Mouse (Mus musculus) MEL (cell line): ENCODE results near the gene Abca7.
"Not testable (repeated sequence)": the region's sequence is repeated elsewhere in the genome, so short reads cannot be mapped to it uniquely, and the experiment has no call there.

Experiments used
- CHD1 ChIP-seq: IDR thresholded peaks from 2 replicates; pipeline ENCODE4 v1.6.1; 2012; ENCODE audit warnings: low read depth, mild to moderate bottlenecking, inconsistent platforms, low read length, improper control_type of control experiment
- CTCF ChIP-seq, 3 experiments: IDR thresholded peaks in 2 of 3; conservative IDR thresholded peaks in 1 of 3; 2 replicates each; pipeline ENCODE4 v1.5.1; 2011 to 2012; ENCODE audit warnings: low read length in 3 of 3, low read depth in 2 of 3, mild to moderate bottlenecking in 2 of 3, improper control_type of control experiment in 1 of 3, inconsistent platforms in 1 of 3, mixed read lengths in 1 of 3, moderate library complexity in 1 of 3; ENCODE audit not compliant: control insufficient read depth in 1 of 3, insufficient read depth in 1 of 3, poor library complexity in 1 of 3, severe bottlenecking in 1 of 3
- EP300 ChIP-seq, 2 experiments: IDR thresholded peaks; 2 replicates each; pipeline ENCODE4 v1.6.1; 2011; ENCODE audit warnings: improper control_type of control experiment in 2 of 2, low read length in 2 of 2, low read depth in 1 of 2, mild to moderate bottlenecking in 1 of 2
- GATA1 ChIP-seq: IDR thresholded peaks from 2 replicates; pipeline ENCODE4 v1.6.1; 2011; ENCODE audit warnings: low read depth, low read length, improper control_type of control experiment
- MAX ChIP-seq: IDR thresholded peaks from 2 replicates; pipeline ENCODE4 v1.6.1; 2011; ENCODE audit warnings: low read length, improper control_type of control experiment
- USF1 ChIP-seq: IDR thresholded peaks from 2 replicates; pipeline ENCODE4 v1.6.1; 2014; ENCODE audit warnings: low read depth, mild to moderate bottlenecking, inconsistent platforms, low read length, improper control_type of control experiment, moderate library complexity
- ZC3H11A ChIP-seq: IDR thresholded peaks from 2 replicates; pipeline ENCODE4 v1.6.1; 2012; ENCODE audit warnings: low read depth, mild to moderate bottlenecking, inconsistent platforms, low read length, improper control_type of control experiment
- ZKSCAN1 ChIP-seq: IDR thresholded peaks from 2 replicates; pipeline ENCODE4 v1.6.1; 2012; ENCODE audit warnings: low read depth, mild to moderate bottlenecking, inconsistent platforms, low read length, improper control_type of control experiment, moderate library complexity
- ZMIZ1 ChIP-seq: IDR thresholded peaks from 2 replicates; pipeline ENCODE4 v1.6.1; 2012; ENCODE audit warnings: low read depth, mild to moderate bottlenecking, inconsistent platforms, low read length, improper control_type of control experiment, moderate library complexity

- not testable (repeated sequence) for TF ChIP-seq USF1; ZMIZ1; ZC3H11A; ZKSCAN1; GATA1; CTCF (IDR thresholded peaks at IDR 0.05 in 2 of 3, conservative IDR thresholded peaks at IDR 0.05 in 1 of 3; ENCODE audit: control insufficient read depth in 1 of 3, insufficient read depth in 1 of 3, low read depth in 2 of 3, low read length in 3 of 3, poor library complexity in 1 of 3, severe bottlenecking in 1 of 3); CHD1; MAX; EP300 (IDR thresholded peaks at IDR 0.05; ENCODE audit: low read depth in 1 of 2, low read length in 2 of 2)
These were observed 49.1 kb downstream of the Abca7 start for GRCm38 (mm10) chr10:80045364-80045763.
